Mouse (Mus musculus) frontal cortex, postnatal 10 days (tissue): ENCODE results near the gene Ulk2.
"Not testable (repeated sequence)": the region's sequence is repeated elsewhere in the genome, so short reads cannot be mapped to it uniquely, and the experiment has no call there.

ENCODE experiments used
- DNase-seq, 2 experiments: peaks; one replicate each; pipeline ENCODE4 v3.0.0; 2022; ENCODE audit warnings: low spot score in 2 of 2, mixed read lengths in 1 of 2

The Ulk2 gene

DNA sequence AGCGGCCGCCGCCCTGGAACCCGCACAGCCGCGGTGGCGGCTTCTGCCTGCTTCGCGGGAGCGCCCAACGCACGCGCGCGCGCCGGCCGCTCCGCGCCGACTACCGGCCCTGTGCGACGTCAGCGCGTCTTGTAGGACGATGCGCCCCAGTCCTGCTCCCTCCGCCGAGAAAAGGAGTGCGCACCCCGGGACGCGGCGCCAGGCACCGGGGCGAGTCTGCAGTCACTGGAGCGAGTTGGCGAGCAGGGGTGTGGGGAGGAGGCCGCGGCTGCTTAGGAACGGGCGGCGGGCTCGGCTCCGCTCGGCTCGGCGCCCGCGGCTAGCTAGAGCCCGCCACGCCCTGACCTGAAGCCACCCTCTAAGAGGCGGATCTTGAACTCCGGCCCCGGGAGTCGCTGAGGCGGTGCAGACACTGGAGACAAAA lies at the start of gene Ulk2:
Ulk2 (minus strand) TSS at position 86 of the 424 bp plus-strand sequence.
- peak; percentile 85 to 89 for DNase-seq

DNA sequence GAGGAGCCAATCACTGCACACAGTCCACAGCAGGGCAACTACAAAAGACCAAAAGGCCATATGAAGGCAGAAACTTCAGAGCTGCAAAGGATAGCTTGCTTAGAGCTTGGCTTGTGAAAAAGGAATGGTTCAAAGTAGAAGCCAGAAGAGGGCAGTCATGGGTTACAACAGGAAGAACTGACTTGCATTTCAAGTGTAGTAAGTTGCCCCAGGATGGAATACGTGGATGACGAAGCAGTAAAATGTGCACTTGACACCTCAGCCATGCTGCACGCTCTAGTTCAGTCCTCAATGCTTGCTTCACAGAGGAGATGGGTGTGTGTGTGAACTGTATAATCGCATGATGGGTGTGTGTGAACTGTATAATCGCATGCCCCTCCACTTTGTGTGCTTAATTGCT lies 27.3 kb upstream of the Ulk2 start:
- DNase-seq: no peak

DNA sequence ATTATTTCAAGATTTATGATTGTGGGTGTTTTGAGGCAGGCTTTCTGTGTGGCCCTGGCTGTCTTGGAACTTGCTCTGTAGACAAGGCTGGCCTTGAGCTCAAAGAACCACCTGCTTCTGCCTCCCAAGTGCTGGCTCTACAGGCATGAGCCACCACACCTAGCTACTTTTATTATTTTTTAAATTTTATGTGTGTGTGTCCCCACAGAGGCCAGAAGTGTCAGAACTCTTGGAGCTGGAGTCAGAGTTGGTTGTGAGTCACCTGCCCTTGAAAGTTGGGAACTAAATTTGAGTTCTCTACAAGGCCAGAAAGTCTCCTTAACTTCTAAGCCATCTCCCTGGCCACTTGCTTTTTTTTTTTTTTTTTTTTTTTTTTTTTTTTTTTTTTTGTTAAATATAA lies 25.0 kb upstream of the Ulk2 start:
- no peak for DNase-seq

DNA sequence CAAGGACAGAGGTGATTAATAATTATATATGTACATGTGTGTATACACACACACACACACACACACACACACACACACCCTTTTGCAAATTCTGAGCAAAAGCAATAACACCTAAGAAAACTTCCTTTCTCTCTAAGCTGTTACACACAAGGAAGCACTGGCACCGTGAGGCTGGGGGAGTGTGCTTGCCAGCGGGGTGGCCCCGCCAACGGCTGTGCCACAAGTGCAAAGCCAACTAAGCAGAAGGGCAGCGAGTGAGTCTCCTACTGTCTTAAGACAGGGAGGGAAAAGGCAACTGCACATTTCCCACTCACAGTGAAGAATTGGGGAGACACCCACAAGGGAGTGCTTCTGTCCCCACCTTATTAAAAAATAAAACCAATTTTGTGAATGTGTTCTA lies 17.0 kb upstream of the Ulk2 start:
- no peak for DNase-seq

DNA sequence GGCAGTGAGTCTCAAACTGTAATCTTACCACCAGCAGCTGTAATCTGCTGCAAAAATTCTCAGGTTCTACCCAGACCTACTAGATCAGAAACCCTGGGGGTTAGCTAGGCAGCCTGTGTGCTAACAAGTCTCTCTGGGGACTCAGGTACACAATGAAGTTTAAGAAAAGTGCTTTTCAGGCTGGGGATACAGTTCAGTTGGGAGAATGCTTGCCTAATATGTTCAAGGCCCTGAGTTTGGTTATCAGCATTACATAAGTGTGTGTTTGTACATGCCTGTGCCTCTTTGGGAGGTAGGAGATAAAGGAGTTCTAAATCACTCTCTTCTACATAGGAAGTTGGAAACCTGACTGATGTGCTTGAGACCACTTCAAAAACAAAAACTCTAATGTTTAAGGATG lies 12.0 kb upstream of the Ulk2 start:
- DNase-seq: no peak

DNA sequence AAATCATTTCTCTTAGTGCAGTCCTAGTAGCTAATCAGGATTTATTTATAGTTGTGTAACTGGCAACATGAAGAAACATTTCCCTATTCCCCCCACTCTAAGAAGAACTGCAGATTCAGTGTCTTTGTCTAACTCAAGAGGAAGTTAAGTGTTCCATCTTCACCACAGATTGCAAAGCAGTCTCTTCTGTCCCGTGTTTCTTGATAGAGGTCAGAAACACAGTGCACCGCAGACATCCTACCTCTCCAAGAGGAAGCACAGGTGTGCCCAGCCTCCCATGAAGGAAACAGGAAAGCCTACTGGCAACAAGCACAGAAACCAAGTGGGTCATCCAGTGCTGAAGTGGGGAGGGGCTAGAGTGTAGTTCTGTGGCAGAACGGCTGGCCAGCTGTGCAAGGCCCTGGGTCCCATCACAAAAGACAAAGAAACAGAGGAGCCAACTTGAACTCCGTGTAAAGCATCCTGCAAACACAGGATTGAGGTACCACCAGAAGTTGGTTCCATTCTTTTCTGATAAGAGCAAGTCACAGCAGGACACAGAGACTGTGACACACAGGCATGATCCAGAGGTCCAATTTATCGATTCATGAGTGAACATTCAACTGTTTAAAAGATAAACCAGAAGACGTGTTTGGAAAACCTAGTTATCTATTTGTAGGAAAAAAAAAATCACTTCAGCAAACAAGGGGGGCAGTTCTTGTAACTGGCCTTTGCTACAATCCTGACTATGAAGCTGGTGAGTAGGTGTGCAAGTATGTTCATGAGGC lies 7.1 kb upstream of the Ulk2 start:
- no peak for DNase-seq

DNA sequence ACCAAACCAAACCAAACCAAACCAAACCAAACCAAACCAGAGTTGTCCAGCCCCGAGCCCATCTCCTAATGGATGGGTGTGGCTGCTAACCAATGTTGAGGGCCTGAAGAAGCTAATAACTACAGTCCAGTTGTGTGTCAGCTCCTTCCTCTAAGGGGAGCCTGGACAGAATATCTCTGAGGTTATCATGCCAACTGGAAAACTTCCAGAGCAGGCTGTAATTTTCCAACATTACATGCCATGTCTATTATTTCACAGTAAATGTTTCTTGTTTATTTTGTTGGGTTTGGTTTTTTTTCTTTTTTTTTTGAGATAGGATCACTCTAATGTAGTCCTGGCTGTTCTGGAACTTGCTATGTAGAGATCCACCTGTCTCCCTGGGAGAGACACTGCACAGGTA lies 4.4 kb upstream of the Ulk2 start:
- DNase-seq: no peak

DNA sequence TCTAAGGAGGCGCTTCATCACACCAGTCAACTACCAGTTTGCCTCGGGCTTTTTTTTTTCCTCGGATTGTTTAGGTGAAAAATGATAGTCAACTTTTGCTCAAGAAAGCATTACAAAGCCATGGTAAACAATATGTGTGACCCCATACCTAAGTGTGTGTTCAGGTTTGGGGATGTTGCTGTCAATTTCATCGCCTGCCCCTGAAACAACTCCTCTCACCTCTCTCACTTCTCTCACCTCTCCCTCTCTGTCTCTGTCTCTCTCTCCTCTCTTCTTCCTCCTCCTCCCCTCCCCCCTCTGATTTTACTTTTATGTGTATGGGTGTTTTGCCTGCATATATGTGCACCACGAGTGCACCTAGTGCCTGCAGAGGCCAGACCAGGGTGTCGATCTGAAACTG lies 666 bp upstream of the Ulk2 start:
- no peak for DNase-seq

DNA sequence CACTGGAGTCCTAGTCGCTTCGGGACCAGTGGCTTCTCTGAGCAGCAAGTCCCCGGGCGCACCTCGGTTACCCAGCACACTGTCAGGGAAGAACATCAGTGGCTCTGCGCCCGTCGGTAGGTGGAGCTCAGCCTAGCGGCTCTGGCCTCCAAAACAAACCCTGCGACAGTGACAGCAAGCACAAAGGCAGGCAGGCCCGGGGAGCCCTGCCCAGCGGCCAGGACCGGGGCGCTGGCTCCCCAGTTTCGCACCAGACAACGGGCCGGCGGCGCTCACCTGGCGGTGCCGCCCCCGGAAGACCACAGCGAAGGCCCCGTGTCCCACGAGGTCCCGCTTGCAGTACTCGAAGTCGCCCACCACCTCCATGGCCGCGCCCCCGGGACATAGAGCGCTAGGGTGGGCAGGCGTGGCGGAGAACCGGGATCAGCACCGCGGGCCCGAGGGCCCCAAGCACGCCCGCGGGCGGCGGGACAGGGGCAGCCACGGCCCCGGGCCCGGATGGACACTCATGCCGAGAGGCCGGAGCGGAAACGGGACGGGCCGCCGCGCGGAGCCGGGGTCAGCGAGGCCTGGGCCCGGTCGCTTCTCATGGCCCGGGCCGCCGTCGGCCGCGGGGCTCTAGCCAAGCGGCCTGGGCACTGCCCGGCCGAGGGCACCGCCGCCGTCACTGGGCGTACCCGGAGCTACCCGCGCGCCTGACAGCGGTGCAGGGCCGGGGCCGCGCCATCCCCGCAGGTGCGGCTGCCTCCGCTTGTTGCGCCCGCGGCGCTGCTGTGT lies 474 bp downstream of the Ulk2 start:
- peak; percentile 70 to 80 for DNase-seq

DNA sequence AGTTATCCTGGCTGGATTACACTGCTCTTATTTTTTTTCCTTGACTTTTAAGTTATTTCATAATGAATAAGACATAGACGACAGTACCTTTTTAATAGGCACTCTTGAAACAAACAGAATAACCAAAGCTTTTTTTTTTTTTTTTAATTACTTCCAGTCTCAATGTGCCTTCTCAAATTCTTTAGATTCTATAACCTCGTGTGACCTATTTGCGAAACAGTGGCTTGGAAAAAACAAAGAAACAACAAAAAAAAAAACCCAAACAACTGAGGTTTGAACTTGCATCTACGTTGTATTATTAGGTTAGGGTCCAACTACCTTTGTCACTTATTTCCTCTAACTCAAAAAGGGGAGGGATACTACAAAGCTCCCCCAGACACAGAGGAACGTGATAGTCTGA lies 1.2 kb downstream of the Ulk2 start:
- no peak for DNase-seq

DNA sequence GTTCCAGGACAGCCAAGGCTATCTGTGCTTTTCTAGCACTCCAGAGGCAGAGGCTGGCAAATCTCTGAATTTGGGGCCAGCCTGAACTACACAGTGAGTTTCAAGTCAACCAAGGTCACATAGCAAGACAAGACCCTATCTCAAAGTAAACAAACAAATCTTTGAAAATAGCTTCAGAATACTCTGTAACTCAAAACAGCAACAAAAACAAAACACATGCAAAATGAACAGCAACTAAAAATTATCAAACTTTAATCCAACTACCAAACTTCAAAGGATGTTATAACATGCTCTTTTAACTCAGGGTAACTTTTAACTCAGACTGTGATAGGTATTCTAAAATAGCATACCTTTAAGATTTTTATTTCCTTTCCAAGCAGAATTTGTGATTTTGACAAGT lies 2.0 kb downstream of the Ulk2 start:
- no peak for DNase-seq

DNA sequence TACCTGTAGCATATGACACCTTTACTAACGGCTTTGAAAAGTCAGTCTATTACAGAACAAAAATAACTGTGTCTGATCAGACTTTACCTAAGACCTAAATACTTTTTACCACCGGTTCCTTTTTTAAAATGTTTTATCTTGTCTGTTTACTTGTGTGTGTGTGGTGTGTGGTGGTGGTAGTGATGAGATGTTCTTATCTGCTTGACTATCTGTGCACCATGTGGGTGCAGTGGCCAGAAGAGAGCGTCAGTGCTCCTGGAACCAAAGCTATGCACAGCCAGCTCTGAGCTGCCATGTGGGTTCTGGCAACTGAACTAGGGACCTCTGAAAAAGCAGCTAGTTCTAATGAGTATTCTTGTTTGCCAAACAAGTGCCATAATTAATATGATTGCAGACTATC lies 3.7 kb downstream of the Ulk2 start:
- DNase-seq: no peak

DNA sequence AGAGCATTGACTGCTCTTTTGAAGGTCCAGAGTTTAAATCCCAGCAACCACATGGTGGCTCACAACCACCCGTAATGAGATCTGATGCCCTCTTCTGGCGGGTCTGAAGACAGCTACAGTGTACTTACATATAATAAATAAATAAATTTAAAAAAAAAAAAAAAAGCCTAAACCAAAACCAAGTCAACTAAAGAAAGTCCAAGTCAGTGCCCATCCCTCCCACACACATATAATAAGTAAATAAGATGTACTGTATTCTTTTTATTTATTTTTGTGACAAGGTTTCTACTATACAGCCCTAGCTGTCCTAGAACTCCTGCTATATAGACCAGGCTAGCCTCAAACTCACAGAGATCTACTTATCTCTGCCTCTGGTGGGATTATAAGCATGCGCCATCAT lies 14.2 kb downstream of the Ulk2 start:
- not testable (repeated sequence) for DNase-seq

DNA sequence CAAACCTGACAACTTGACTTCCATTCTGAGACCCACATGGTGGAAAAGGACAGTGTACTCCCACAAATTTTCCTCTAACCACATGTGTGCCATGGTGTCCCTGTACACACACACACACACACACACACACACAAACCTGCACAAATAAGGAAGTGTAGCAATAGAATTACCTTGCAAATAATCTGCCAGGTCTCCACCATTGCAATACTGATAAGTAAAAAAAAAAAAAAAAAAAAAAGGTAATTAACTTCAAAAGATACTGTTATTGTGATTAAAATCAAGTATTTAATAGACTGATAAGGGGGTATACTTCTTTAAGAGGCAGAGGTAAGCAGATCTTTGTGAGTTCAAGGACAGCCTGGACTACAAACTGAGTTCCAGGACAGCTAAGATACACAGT lies 14.9 kb downstream of the Ulk2 start:
- DNase-seq: no peak

DNA sequence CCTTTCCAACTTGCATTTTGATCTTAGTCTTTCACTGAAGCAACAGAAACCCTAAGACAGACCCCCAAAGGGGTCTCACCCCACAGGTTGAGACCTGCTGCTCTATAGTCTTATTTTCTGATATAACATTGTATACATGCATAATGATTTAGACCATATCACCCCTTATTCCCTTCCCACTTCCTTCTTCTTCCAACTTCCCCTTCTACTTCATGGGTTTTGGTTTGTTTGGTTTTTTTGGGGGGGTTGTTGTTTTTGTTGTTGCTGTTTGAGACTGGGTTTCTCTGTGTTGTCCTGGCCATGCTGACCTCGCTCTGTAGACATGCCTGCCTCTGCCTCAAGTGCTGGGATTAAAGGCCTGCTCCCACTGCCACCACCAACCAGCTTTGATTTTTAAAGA lies 15.7 kb downstream of the Ulk2 start:
- no peak for DNase-seq

DNA sequence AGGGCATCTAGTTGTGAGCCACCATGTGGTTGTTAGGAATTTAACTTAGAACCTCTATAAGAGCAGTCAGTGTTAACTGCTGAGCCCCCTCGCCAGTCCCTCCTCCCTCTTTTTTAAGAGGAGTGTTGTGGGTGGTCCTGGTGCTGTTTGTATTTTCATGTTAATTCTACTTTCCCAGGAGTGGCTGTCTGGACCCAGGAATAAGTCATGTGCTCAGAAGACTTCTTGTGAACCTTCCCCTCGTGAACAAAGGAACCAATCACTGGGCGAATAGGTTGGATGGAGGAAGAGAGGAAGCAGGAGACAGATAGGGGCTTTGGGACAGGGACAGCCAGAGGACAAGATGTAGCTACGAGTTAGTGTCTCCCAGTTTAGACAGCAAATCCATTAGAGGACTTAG lies 45.1 kb downstream of the Ulk2 start:
- DNase-seq: no peak

DNA sequence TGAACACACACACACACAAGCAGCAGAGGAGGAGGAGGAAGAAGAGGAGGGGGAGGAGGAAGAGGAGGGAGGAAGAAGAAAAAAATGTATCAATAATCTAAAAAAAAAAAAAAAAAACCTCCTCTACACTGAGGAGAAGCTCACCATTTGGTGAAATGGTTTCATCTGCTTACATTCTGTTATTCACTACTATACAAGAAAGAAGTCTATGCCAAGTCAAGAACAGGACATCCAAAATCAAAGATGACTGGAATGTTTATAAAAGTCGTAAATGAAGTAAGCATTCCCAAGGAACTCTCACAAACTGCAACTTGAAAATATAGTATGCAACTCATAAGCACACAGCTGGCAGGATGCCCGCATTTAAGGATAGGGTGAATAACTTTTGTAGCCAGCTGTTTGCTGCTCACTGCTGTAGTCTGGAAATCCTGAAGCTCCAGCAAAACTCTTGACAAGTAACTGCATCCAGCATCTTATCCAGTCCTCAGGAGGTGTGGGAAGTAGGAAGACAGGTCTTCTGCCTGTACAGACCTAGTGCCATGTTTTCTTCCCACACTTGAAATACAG lies 46.2 kb downstream of the Ulk2 start:
- DNase-seq: no peak

DNA sequence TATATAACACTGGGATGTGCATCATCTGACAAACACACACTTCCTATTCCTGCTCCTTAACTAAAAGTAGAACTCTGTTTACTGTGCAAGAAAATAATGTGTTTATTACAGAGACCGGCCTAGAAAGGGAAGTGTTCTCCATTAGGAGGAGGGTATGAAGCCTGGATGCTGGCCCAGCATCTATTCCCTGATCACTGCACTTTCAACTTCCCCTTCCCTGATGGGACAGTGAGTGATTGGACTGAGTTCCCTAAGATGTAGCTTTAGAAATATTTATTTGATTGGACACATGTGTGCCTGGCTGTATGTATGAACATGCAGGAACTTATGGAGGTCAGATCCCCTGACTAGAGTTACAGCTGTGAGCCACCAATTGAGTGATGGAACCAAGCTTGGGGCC lies 61.4 kb downstream of the Ulk2 start:
- no peak for DNase-seq

DNA sequence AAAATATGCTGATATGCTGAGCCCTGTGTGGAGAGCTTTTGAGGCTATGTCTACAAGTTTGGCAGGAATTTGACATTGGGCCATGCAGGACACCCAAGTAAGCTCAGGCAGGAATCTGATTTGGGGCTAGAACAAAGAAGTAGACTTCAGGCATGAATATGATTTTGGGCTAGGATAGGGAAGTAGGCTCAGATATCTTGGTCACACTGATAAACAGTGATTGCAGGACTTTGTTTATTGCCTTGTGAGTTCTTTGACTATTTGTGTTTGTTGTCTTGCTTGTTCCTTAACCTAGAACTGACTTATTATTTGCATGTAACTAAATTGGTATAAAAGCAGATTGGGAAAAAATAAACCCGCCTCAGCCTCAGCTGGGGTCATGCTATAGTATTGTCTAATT lies 66.3 kb downstream of the Ulk2 start:
- DNase-seq: no peak

DNA sequence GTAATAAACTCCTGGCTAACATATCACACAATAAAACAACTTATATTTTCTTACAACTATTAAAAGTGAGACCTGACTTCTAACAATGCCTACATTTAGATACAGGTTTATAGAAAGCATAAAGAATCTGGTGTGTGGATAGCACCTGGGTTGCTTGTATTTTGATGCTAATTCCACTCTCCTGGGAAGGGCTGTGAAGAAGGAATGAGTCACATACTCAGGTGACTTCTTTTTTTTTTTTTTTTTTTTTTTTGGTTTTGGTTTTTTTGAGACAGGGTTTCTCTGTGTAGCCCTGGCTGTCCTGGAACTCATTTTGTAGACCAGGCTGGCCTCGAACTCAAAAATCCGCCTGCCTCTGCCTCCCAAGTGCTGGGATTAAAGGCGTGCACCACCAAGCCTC lies 72.3 kb downstream of the Ulk2 start:
- DNase-seq: not testable (repeated sequence)

DNA sequence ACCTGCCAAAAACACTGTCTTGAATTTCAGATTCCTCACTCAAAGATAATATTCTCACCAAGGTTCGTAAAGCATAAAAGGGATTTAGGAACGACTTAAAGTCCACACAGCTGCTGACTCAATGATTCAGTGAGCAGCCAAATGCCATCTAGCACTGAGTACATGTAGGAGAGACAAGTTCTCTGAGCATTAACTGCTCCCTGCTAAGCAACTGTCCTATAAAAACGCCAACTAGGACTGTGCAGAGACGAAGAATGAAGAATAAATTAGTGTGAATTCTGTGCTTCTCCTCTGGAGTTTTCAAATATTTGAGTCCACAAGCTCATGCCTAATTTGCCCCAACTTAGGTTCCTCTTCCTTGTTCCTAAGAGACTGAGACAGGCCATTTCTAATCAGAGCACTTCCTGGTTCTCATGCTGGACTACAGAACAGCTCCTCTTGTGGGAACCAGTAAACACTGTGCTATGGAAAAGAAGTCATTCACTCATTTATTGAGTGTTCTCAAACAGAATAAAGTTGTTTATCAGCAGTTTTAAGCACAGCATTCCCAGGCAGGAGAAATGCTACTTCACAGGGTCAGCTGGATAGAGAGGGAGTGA lies 80.2 kb downstream of the Ulk2 start:
- DNase-seq: no peak

DNA sequence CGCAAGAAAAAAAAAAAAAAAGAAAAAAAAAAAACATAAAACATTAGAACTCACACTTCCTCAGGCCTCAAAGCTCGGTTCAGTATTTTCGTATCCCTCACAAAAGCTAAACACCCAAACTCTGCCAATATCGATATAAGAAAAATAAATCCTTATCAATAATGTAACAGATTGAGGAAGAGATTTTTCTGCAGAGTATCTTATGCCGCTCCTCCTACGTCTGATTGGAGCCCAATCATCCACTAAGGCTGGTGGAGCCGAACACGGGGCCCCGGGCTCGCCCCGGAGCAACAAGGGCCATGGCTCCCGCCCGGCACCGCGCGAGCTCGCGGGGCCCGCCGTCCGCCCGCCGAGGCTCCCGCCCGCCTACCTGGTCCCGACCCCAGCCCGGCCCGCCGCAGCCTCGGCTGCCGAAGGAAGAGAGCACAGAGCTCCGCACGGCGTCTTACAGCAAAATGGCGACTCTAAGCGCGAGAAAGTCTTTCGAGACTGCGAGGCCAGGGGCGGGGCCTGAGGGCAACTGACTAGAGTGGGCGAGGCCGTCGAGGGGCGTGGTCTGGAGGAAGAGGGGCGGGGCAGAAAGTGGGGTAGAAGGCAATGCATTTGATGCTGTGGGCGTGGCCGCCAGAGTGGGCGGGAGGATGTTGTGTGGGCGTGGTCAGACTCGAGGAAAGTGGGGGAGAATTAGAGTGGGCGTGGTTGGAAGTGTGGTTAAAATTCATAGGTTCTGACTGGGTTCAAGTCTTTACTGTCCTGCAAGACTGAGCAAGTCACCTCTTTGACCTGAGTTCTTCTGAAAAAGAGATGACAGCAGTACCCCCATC lies 93.1 kb downstream of the Ulk2 start, which contains the start of gene Prpsap2:
Prpsap2 (minus strand) TSS at position 505 of the 824 bp plus-strand sequence.
- DNase-seq: peak; percentile 97 to 99
